Mouse (Mus musculus): ENCODE results near the gene Rbfox3. TPM values are rescaled to one million over a fixed set of nuclear protein-coding genes. Genes with fewer than 3 reads are reported as not detected.
A peak's percentile ranks its signal among the peaks of the same experiment; 100 is the strongest.

The Rbfox3 gene
- total and polyA plus RNA-seq, 2 experiments from 2014 or later = 60.3 to 73.3 TPM

DNA sequence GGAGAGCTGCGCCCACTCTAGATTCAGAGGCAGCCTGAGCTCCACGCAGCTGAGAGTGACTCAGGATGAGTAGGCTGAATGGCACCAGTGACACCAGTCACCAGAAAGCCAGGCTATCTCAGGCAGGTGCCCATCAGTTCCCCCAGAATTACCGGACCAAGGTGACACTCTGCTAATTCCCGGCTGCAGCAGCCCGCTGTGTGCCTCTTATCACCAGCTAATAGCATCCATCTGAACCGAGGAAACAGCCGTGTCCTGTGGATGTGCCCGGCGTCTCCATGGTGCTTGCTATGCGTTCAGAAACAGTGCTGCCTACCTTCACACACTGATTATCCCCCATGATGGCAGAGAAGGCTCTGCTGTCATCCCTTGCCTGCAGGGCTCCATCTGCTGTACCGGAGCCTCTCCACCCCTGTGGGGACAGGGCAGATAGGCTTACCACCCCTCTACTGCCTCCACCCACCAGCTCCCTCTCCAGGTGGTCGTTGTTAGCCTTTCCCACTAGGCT, 138.3 kb downstream of the Rbfox3 start:
- no peaks in the 10 kb centered on the region for H3K9me3 ChIP-seq (ENCODE audit: low read length)
- no peaks in the 10 kb centered on the region for H3K27me3 ChIP-seq (ENCODE audit: insufficient read depth, low read length)
- ATAC-seq (ENCODE audit: low FRiP score) = no peak

DNA sequence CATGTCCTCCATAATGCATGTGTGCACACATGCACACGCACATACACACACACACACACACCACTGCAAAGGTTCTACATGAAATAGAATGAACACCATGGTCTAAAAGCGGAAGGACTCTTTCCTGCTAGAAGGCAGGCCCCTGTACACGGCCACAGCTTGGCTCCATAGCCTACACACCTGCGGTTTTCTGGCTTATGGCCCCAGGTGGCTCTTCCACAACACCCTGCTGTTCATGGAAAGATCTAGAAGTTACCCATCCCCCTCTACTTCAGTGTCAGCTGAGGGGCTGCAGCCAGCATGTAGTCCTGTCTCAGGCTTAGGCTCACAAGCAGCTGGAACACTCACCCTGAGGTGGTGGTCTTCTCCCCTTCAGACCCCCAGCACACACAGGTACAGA, 140.0 kb downstream of the Rbfox3 start:
- no peak overlapping the region for H3K4me3 ChIP-seq (ENCODE audit: low read depth, low read length)
- peaks cover 29% of the 10 kb centered on the region for H3K4me1 ChIP-seq (ENCODE audit: insufficient read depth, low read length)
- 77% methylated on average over 4 of the region's 4 CpGs for WGBS
- DNase-seq (ENCODE audit: low spot score) = no peak
- no peak for ATAC-seq (ENCODE audit: low FRiP score)
- H3K36me3 ChIP-seq (ENCODE audit: insufficient read depth, low read length) = no peaks in the 10 kb centered on the region
- no peak overlapping the region for H3K4me2 ChIP-seq (ENCODE audit: low read depth, low read length, poor library complexity, severe bottlenecking)
- peak overlapping the region; percentile 21 for H3K27ac ChIP-seq (ENCODE audit: low read depth, low read length)
- H3K27me3 ChIP-seq (ENCODE audit: insufficient read depth, low read length) = no peaks in the 10 kb centered on the region
- no peak for TF ChIP-seq CTCF (IDR thresholded peaks at IDR 0.05)
- H3K9ac ChIP-seq (replicated peaks; ENCODE audit: low read length, poor library complexity, severe bottlenecking) = no peak overlapping the region
- no peaks in the 10 kb centered on the region for H3K9me3 ChIP-seq (ENCODE audit: low read length)

More for the DNA sequence above, 138.3 kb downstream of the Rbfox3 start:
- TF ChIP-seq CTCF (IDR thresholded peaks at IDR 0.05) = peak; percentile 20; the same call in 1 of the 2 replicates
- no peaks in the 10 kb centered on the region for H3K36me3 ChIP-seq (ENCODE audit: insufficient read depth, low read length)
- WGBS = 40% methylated on average over 12 of the region's 12 CpGs
- H3K9ac ChIP-seq (replicated peaks; ENCODE audit: low read length, poor library complexity, severe bottlenecking) = no peak overlapping the region
- peak overlapping the region; percentile 19; the same call in 1 of the 2 replicates for H3K27ac ChIP-seq (ENCODE audit: low read depth, low read length)
- H3K4me1 ChIP-seq (ENCODE audit: insufficient read depth, low read length) = peaks cover 16% of the 10 kb centered on the region; the same call in 1 of the 2 replicates
- no peak for DNase-seq (ENCODE audit: low spot score)
- no peak overlapping the region for H3K4me2 ChIP-seq (ENCODE audit: low read depth, low read length, poor library complexity, severe bottlenecking)
- H3K4me3 ChIP-seq (ENCODE audit: low read depth, low read length) = no peak overlapping the region

DNA sequence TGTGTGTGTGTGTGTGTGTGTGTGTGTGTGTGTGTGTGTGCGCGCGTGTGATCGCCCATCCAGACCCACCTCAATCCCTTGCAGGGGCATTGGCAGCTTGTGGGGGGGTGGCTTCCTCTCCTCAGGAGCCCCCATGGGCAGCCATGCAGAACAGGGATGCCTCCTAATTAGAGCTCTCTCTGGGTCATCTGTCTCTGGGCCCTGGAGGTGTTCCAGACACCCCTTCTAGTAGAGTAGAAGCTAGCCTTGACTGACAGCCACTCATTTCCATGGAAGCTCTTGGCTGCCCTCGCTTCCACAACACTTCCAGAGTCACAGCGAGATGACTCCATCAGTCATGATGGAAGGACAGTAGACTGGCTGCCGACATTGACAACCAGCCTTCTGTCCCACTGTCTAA, 140.6 kb downstream of the Rbfox3 start:
- WGBS = 96% methylated on average over 7 of the region's 7 CpGs
- no peak for ATAC-seq (ENCODE audit: low FRiP score)

DNA sequence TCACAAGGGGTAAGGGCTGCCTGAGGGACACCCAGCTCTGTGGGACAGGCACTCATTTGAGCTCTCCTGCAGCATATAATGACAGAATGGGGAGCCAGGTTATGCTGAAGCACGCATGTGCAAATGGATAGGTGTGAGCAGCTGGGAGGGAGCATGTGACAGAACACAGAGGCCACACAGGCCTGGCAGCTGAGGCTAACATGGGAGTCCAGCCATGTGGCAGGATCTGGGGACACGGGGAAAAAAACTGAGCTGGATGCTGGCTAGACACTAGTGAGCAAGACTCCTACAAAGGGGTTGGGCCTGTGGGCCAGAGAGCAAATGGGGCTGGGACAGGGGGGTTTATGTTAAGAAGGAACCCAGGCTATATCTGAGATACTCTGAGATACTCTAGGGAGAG, 141.9 kb downstream of the Rbfox3 start:
- Histone ChIP-seq H3K27ac (ENCODE audit: low read depth, low read length) (no peak overlapping the region), H3K9me3 (ENCODE audit: low read length) (no peaks in the 10 kb centered on the region), H3K27me3 (ENCODE audit: insufficient read depth, low read length) (no peaks in the 10 kb centered on the region), H3K36me3 (ENCODE audit: insufficient read depth, low read length) (no peaks in the 10 kb centered on the region), H3K4me1 (ENCODE audit: insufficient read depth, low read length) (peaks cover 29% of the 10 kb centered on the region), H3K4me3 (ENCODE audit: low read depth, low read length) (no peak overlapping the region), H3K4me2 (ENCODE audit: low read depth, low read length, poor library complexity, severe bottlenecking) (no peak overlapping the region), H3K9ac (replicated peaks; ENCODE audit: low read length, poor library complexity, severe bottlenecking) (0 out of 2 replicates have a peak overlapping the region, but pooled peaks have one; percentile 4)
- TF ChIP-seq CTCF (IDR thresholded peaks at IDR 0.05) = no peak
- ATAC-seq (ENCODE audit: low FRiP score) (no peak), DNase-seq (ENCODE audit: low spot score) (no peak)
- 70% methylated on average over 2 of the region's 2 CpGs for WGBS

More for the DNA sequence above, 140.6 kb downstream of the Rbfox3 start:
- no peak overlapping the region for H3K9ac ChIP-seq (replicated peaks; ENCODE audit: low read length, poor library complexity, severe bottlenecking)
- DNase-seq (ENCODE audit: low spot score) = no peak
- H3K4me1 ChIP-seq (ENCODE audit: insufficient read depth, low read length) = peaks cover 29% of the 10 kb centered on the region
- H3K27ac ChIP-seq (ENCODE audit: low read depth, low read length) = no peak overlapping the region
- no peak for TF ChIP-seq CTCF (IDR thresholded peaks at IDR 0.05)
- no peaks in the 10 kb centered on the region for H3K36me3 ChIP-seq (ENCODE audit: insufficient read depth, low read length)
- H3K4me3 ChIP-seq (ENCODE audit: low read depth, low read length) = no peak overlapping the region
- H3K9me3 ChIP-seq (ENCODE audit: low read length) = no peaks in the 10 kb centered on the region
- no peaks in the 10 kb centered on the region for H3K27me3 ChIP-seq (ENCODE audit: insufficient read depth, low read length)
- H3K4me2 ChIP-seq (ENCODE audit: low read depth, low read length, poor library complexity, severe bottlenecking) = no peak overlapping the region

DNA sequence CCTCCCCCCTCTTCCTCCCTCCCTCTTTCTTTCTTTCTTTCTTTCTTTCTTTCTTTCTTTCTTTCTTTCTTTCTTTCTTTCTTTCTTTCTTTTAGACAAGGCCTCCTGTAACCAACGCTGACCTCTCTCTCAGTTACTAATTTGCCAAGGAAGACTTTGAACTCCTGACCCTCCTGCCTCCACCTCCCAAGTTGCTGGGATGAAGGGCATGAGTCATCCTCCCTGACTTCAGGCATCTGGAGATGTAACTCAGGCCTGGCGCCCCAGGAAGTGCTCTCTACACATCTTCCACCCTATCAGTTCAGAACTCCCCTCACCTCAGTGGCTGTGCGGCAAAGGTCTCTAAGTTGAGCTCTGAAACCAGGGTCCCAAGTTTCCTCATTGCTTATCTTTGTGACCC, 143.0 kb downstream of the Rbfox3 start:
- H3K4me1 ChIP-seq (ENCODE audit: insufficient read depth, low read length) = peaks cover 22% of the 10 kb centered on the region
- H3K27ac ChIP-seq (ENCODE audit: low read depth, low read length) = no peak overlapping the region
- 82% methylated on average over 3 of the region's 3 CpGs for WGBS

DNA sequence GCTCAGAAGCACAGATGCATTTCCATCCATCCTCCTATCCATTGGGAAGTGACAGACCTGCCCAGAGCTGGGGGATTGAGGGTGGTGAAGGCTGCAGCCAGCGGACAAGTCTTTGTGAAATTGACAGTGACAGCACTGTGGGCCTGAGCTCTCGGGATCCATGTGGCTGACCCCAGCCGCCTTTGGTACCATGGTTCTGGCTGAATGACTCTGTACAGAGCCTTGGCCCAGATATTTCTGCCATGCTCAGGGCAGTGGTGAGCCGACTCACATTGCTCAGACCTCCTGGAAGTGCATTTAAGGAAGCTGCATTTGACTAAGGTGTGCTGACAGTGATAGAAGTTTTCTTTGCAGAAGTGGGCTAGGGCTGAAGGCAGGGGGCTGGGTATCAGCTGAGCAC, 144.0 kb downstream of the Rbfox3 start:
- Histone ChIP-seq H3K27ac (ENCODE audit: low read depth, low read length) (peak overlapping the region; percentile 67), H3K4me3 (ENCODE audit: low read depth, low read length) (no peak overlapping the region), H3K27me3 (ENCODE audit: insufficient read depth, low read length) (no peaks in the 10 kb centered on the region), H3K4me1 (ENCODE audit: insufficient read depth, low read length) (peaks cover 20% of the 10 kb centered on the region), H3K36me3 (ENCODE audit: insufficient read depth, low read length) (no peaks in the 10 kb centered on the region), H3K9me3 (ENCODE audit: low read length) (no peaks in the 10 kb centered on the region), H3K4me2 (ENCODE audit: low read depth, low read length, poor library complexity, severe bottlenecking) (no peak overlapping the region), H3K9ac (replicated peaks; ENCODE audit: low read length, poor library complexity, severe bottlenecking) (no peak overlapping the region)
- WGBS = 27% methylated on average over 4 of the region's 4 CpGs
- no peak for DNase-seq (ENCODE audit: low spot score)
- no peak for ATAC-seq (ENCODE audit: low FRiP score)
- no peak for TF ChIP-seq CTCF (IDR thresholded peaks at IDR 0.05)

More for the DNA sequence above, 143.0 kb downstream of the Rbfox3 start:
- DNase-seq (ENCODE audit: low spot score) (no peak), ATAC-seq (ENCODE audit: low FRiP score) (no peak)
- Histone ChIP-seq H3K27me3 (ENCODE audit: insufficient read depth, low read length) (no peaks in the 10 kb centered on the region), H3K9ac (replicated peaks; ENCODE audit: low read length, poor library complexity, severe bottlenecking) (no peak overlapping the region), H3K9me3 (ENCODE audit: low read length) (no peaks in the 10 kb centered on the region), H3K4me2 (ENCODE audit: low read depth, low read length, poor library complexity, severe bottlenecking) (no peak overlapping the region), H3K36me3 (ENCODE audit: insufficient read depth, low read length) (no peaks in the 10 kb centered on the region), H3K4me3 (ENCODE audit: low read depth, low read length) (no peak overlapping the region)
- no peak for TF ChIP-seq CTCF (IDR thresholded peaks at IDR 0.05)
